Mouse (Mus musculus) liver, embryonic 14.5 days (tissue): ENCODE data around the gene Itgb6.

ENCODE experiments used
- CTCF ChIP-seq: IDR thresholded peaks from 2 replicates; pipeline ENCODE4 v1.5.1; 2016; ENCODE audit warnings: antibody characterized with exemption, low read depth, control low read depth
- EP300 ChIP-seq: IDR thresholded peaks from 2 replicates; pipeline ENCODE4 v1.6.1; 2016; ENCODE audit warnings: antibody characterized with exemption, low read depth

DNA sequence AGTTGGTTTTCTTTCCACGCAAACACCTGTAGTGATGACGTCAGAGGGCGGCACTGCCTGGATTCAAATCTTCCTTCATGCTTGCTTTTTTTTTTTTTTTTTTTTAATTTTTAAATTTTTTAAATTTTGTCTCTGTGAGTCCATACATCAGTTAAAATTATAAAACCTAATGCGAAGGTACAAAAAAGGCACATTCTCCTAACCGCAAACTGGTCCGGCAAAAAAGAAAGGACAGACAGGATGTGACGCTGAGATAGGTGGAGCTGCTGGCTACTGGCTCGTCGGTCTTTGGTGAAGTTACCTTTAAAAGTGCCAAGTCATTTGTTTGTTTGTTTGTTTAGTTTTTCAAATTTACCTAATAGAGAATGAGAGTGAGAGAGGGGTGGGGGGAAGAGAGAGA lies 28.8 kb upstream of the Itgb6 start:
- TF ChIP-seq CTCF (no peak), EP300 (no peak)
